Mouse (Mus musculus) E14TG2a.4 (cell line): ENCODE measurements around the gene Slc25a29.

ENCODE experiments used
- H3K27me3 ChIP-seq: 2 replicates; pipeline ENCODE4 v1.6.1; 2014; ENCODE audit warnings: low read length, control low read depth; ENCODE audit not compliant: insufficient read depth
- H3K36me3 ChIP-seq: 2 replicates; pipeline ENCODE4 v1.6.1; 2014; ENCODE audit warnings: low read length, control low read depth; ENCODE audit not compliant: insufficient read depth
- H3K4me1 ChIP-seq: replicated peaks from 2 replicates; pipeline ENCODE4 v1.6.1; 2014; ENCODE audit warnings: low read depth, low read length, control low read depth
- H3K4me3 ChIP-seq: replicated peaks from 2 replicates; pipeline ENCODE4 v1.5.1; 2014; ENCODE audit warnings: mild to moderate bottlenecking, low read length
- H3K9me3 ChIP-seq: 2 replicates; pipeline ENCODE4 v1.6.1; 2014; ENCODE audit warnings: low read length, control low read depth
- CTCF ChIP-seq: conservative IDR thresholded peaks from 2 replicates; pipeline ENCODE4 v1.5.1; 2014; ENCODE audit warnings: low read length
- NANOG ChIP-seq: IDR thresholded peaks from 2 replicates; pipeline ENCODE4 v1.6.1; 2014; ENCODE audit warnings: borderline replicate concordance, low read length, mixed read lengths
- POU5F1 ChIP-seq: IDR thresholded peaks from 2 replicates; pipeline ENCODE4 v1.6.1; 2014; ENCODE audit warnings: low read length, borderline replicate concordance

Slc25a29 gene

GRCm38 (mm10) chr12:108842663-108843062, 7.0 kb upstream of the Slc25a29 start:
- peaks cover 15% of the 10 kb centered on the region for H3K4me1 ChIP-seq
- H3K4me3 ChIP-seq: no peak overlapping the region
- TF ChIP-seq NANOG (no peak), POU5F1 (no peak), CTCF (no peak)
- H3K9me3 ChIP-seq: no peaks in the 10 kb centered on the region
- peaks cover 19% of the 10 kb centered on the region for H3K36me3 ChIP-seq
- peaks cover under 1% of the 10 kb centered on the region; the same call in 1 of the 2 replicates for H3K27me3 ChIP-seq

- no peaks in the 10 kb centered on the region for H3K9me3 ChIP-seq
- H3K36me3 ChIP-seq: peaks cover 19% of the 10 kb centered on the region
- TF ChIP-seq NANOG (no peak), POU5F1 (no peak), CTCF (no peak)
- no peak overlapping the region for H3K4me3 ChIP-seq
- peaks cover 30% of the 10 kb centered on the region for H3K4me1 ChIP-seq
- peaks cover 10% of the 10 kb centered on the region for H3K27me3 ChIP-seq
These were observed 5.5 kb upstream of the Slc25a29 start for GRCm38 (mm10) chr12:108841181-108841580.

- Histone ChIP-seq H3K4me1 (peaks cover 40% of the 10 kb centered on the region), H3K36me3 (peaks cover 12% of the 10 kb centered on the region), H3K27me3 (peaks cover 35% of the 10 kb centered on the region), H3K9me3 (no peaks in the 10 kb centered on the region), H3K4me3 (peak overlapping the region; percentile 86)
- TF ChIP-seq POU5F1 (no peak), CTCF (no peak), NANOG (no peak)
These were observed 1.0 kb upstream of the Slc25a29 start for GRCm38 (mm10) chr12:108836722-108837121.

GRCm38 (mm10) chr12:108835208-108835839, 359 bp downstream of the Slc25a29 start:
- Histone ChIP-seq H3K36me3 (peaks cover 14% of the 10 kb centered on the region), H3K4me1 (peaks cover 41% of the 10 kb centered on the region), H3K27me3 (peaks cover 35% of the 10 kb centered on the region), H3K9me3 (no peaks in the 10 kb centered on the region), H3K4me3 (peak overlapping the region; percentile 86)
- TF ChIP-seq CTCF: no peak
- no peak for TF ChIP-seq POU5F1
- no peak for TF ChIP-seq NANOG

GRCm38 (mm10) chr12:108834786-108835185, 897 bp downstream of the Slc25a29 start:
- peaks cover 18% of the 10 kb centered on the region for H3K36me3 ChIP-seq
- peak overlapping the region; percentile 86 for H3K4me3 ChIP-seq
- peaks cover 41% of the 10 kb centered on the region for H3K4me1 ChIP-seq
- H3K27me3 ChIP-seq: peaks cover 35% of the 10 kb centered on the region
- TF ChIP-seq NANOG (no peak), CTCF (no peak), POU5F1 (no peak)
- H3K9me3 ChIP-seq: no peaks in the 10 kb centered on the region

- no peaks in the 10 kb centered on the region for H3K9me3 ChIP-seq
- TF ChIP-seq CTCF: no peak
- TF ChIP-seq NANOG: no peak
- TF ChIP-seq POU5F1: no peak
- H3K4me3 ChIP-seq: no peak overlapping the region
- H3K4me1 ChIP-seq: peaks cover 41% of the 10 kb centered on the region
- peaks cover 35% of the 10 kb centered on the region for H3K27me3 ChIP-seq
- peaks cover 18% of the 10 kb centered on the region for H3K36me3 ChIP-seq
These were observed 1.3 kb downstream of the Slc25a29 start for GRCm38 (mm10) chr12:108834337-108834736.

GRCm38 (mm10) chr12:108833408-108833807, 2.3 kb downstream of the Slc25a29 start:
- no peaks in the 10 kb centered on the region for H3K9me3 ChIP-seq
- H3K4me3 ChIP-seq: no peak overlapping the region
- H3K36me3 ChIP-seq: peaks cover 18% of the 10 kb centered on the region
- TF ChIP-seq NANOG (no peak), CTCF (no peak), POU5F1 (no peak)
- peaks cover 35% of the 10 kb centered on the region for H3K27me3 ChIP-seq
- peaks cover 41% of the 10 kb centered on the region for H3K4me1 ChIP-seq

- peaks cover 18% of the 10 kb centered on the region for H3K36me3 ChIP-seq
- no peaks in the 10 kb centered on the region for H3K9me3 ChIP-seq
- peaks cover 40% of the 10 kb centered on the region for H3K4me1 ChIP-seq
- TF ChIP-seq POU5F1: no peak
- no peak for TF ChIP-seq NANOG
- no peak for TF ChIP-seq CTCF
- H3K4me3 ChIP-seq: 0 out of 2 replicates have a peak overlapping the region, but pooled peaks have one; percentile 10
- H3K27me3 ChIP-seq: peaks cover 35% of the 10 kb centered on the region
These were observed 2.8 kb downstream of the Slc25a29 start for GRCm38 (mm10) chr12:108832851-108833250.

GRCm38 (mm10) chr12:108831966-108832643, 3.6 kb downstream of the Slc25a29 start:
- Histone ChIP-seq H3K36me3 (peaks cover 24% of the 10 kb centered on the region), H3K4me1 (peaks cover 40% of the 10 kb centered on the region), H3K9me3 (no peaks in the 10 kb centered on the region), H3K27me3 (peaks cover 29% of the 10 kb centered on the region), H3K4me3 (0 out of 2 replicates have a peak overlapping the region, but pooled peaks have one; percentile 10)
- TF ChIP-seq NANOG: no peak
- TF ChIP-seq CTCF: no peak
- no peak for TF ChIP-seq POU5F1
